Mouse (Mus musculus): ENCODE measurements at regions not wholly inside any gene's neighbourhood (a gene's known extent, or its start where the extent isn't known, plus 50 kb on each side); places are given as distances from the start of the nearest gene placed in this dataset.

- no peak for TF ChIP-seq CTCF (IDR thresholded peaks at IDR 0.05)
- Histone ChIP-seq H3K27ac (ENCODE audit: low read depth, low read length) (peak overlapping the region; percentile 70; the same call in 1 of the 2 replicates), H3K9ac (replicated peaks; ENCODE audit: low read length, poor library complexity, severe bottlenecking) (no peak overlapping the region), H3K4me3 (ENCODE audit: low read depth, low read length) (no peak overlapping the region), H3K4me1 (ENCODE audit: insufficient read depth, low read length) (peaks cover 10% of the 10 kb centered on the region; the same call in 1 of the 2 replicates), H3K9me3 (ENCODE audit: low read length) (no peaks in the 10 kb centered on the region), H3K27me3 (ENCODE audit: insufficient read depth, low read length) (no peaks in the 10 kb centered on the region), H3K4me2 (ENCODE audit: low read depth, low read length, poor library complexity, severe bottlenecking) (no peak overlapping the region), H3K36me3 (ENCODE audit: insufficient read depth, low read length) (peaks cover 6% of the 10 kb centered on the region; the same call in 1 of the 2 replicates)
- no peak for ATAC-seq (ENCODE audit: low FRiP score)
- peak; percentile 22 for DNase-seq (ENCODE audit: low spot score)
- WGBS = 76% methylated on average over 3 of the region's 3 CpGs
Observed at GRCm38 (mm10) chr7:79522046-79522445, 55.9 kb upstream of the Polg start.

- peaks cover 6% of the 10 kb centered on the region; the same call in 1 of the 2 replicates for H3K36me3 ChIP-seq (ENCODE audit: insufficient read depth, low read length)
- H3K27me3 ChIP-seq (ENCODE audit: insufficient read depth, low read length) = no peaks in the 10 kb centered on the region; the same call in 1 of the 2 replicates
- 29% methylated on average over 5 of the region's 5 CpGs for WGBS
- no peak overlapping the region for H3K9ac ChIP-seq (replicated peaks; ENCODE audit: low read length, poor library complexity, severe bottlenecking)
- ATAC-seq (ENCODE audit: low FRiP score) (no peak), DNase-seq (ENCODE audit: low spot score) (peak; percentile 83)
- H3K27ac ChIP-seq (ENCODE audit: low read depth, low read length) = peak overlapping the region; percentile 70; the same call in 1 of the 2 replicates
- no peak overlapping the region for H3K4me3 ChIP-seq (ENCODE audit: low read depth, low read length)
- no peaks in the 10 kb centered on the region for H3K9me3 ChIP-seq (ENCODE audit: low read length)
- TF ChIP-seq CTCF (IDR thresholded peaks at IDR 0.05) = no peak
- no peak overlapping the region for H3K4me2 ChIP-seq (ENCODE audit: low read depth, low read length, poor library complexity, severe bottlenecking)
- H3K4me1 ChIP-seq (ENCODE audit: insufficient read depth, low read length) = peaks cover 10% of the 10 kb centered on the region; the same call in 1 of the 2 replicates
Observed at GRCm38 (mm10) chr7:79521259-79521658, 55.1 kb upstream of the Polg start.

- Histone ChIP-seq H3K4me1 (ENCODE audit: insufficient read depth, low read length) (peaks cover 15% of the 10 kb centered on the region; the same call in 1 of the 2 replicates), H3K4me2 (ENCODE audit: low read depth, low read length, poor library complexity, severe bottlenecking) (no peak overlapping the region)
Observed at GRCm38 (mm10) chr7:79520222-79520710, 54.1 kb upstream of the Polg start.

GRCm38 (mm10) chr7:79518928-79519327, 52.8 kb upstream of the Polg start:
- Histone ChIP-seq H3K27me3 (ENCODE audit: insufficient read depth, low read length) (peaks cover 4% of the 10 kb centered on the region; the same call in 1 of the 2 replicates), H3K4me1 (ENCODE audit: insufficient read depth, low read length) (peaks cover 15% of the 10 kb centered on the region; the same call in 1 of the 2 replicates), H3K9ac (replicated peaks; ENCODE audit: low read length, poor library complexity, severe bottlenecking) (no peak overlapping the region), H3K27ac (ENCODE audit: low read depth, low read length) (peak overlapping the region; percentile 74), H3K4me2 (ENCODE audit: low read depth, low read length, poor library complexity, severe bottlenecking) (no peak overlapping the region; the same call in 1 of the 2 replicates), H3K9me3 (ENCODE audit: low read length) (no peaks in the 10 kb centered on the region), H3K4me3 (ENCODE audit: low read depth, low read length) (no peak overlapping the region), H3K36me3 (ENCODE audit: insufficient read depth, low read length) (peaks cover 6% of the 10 kb centered on the region; the same call in 1 of the 2 replicates)
- WGBS = 48% methylated on average over 7 of the region's 7 CpGs
- no peak for TF ChIP-seq CTCF (IDR thresholded peaks at IDR 0.05)
- DNase-seq (ENCODE audit: low spot score) = peak; percentile 75
- no peak for ATAC-seq (ENCODE audit: low FRiP score)

More at GRCm38 (mm10) chr7:79520222-79520710, 54.1 kb upstream of the Polg start:
- H3K9ac ChIP-seq (replicated peaks; ENCODE audit: low read length, poor library complexity, severe bottlenecking) = peak overlapping the region; percentile 24; the same call in 1 of the 2 replicates
- H3K27ac ChIP-seq (ENCODE audit: low read depth, low read length) = peak overlapping the region; percentile 70
- ATAC-seq (ENCODE audit: low FRiP score) (peak; percentile 27; the same call in 1 of the 2 replicates), DNase-seq (ENCODE audit: low spot score) (peak; percentile 92)
- no peak for TF ChIP-seq CTCF (IDR thresholded peaks at IDR 0.05)
- H3K36me3 ChIP-seq (ENCODE audit: insufficient read depth, low read length) = peaks cover 6% of the 10 kb centered on the region; the same call in 1 of the 2 replicates
- H3K9me3 ChIP-seq (ENCODE audit: low read length) = no peaks in the 10 kb centered on the region
- no peak overlapping the region for H3K4me3 ChIP-seq (ENCODE audit: low read depth, low read length)
- H3K27me3 ChIP-seq (ENCODE audit: insufficient read depth, low read length) = no peaks in the 10 kb centered on the region; the same call in 1 of the 2 replicates
- 23% methylated on average over 2 of the region's 2 CpGs for WGBS

- Histone ChIP-seq H3K27ac (ENCODE audit: low read depth, low read length) (peak overlapping the region; percentile 74), H3K9me3 (ENCODE audit: low read length) (no peaks in the 10 kb centered on the region), H3K4me1 (ENCODE audit: insufficient read depth, low read length) (peaks cover 15% of the 10 kb centered on the region; the same call in 1 of the 2 replicates), H3K4me2 (ENCODE audit: low read depth, low read length, poor library complexity, severe bottlenecking) (no peak overlapping the region), H3K27me3 (ENCODE audit: insufficient read depth, low read length) (peaks cover 4% of the 10 kb centered on the region), H3K36me3 (ENCODE audit: insufficient read depth, low read length) (peaks cover 3% of the 10 kb centered on the region; the same call in 1 of the 2 replicates), H3K4me3 (ENCODE audit: low read depth, low read length) (no peak overlapping the region), H3K9ac (replicated peaks; ENCODE audit: low read length, poor library complexity, severe bottlenecking) (0 out of 2 replicates have a peak overlapping the region, but pooled peaks have one; percentile 19)
- no peak for ATAC-seq (ENCODE audit: low FRiP score)
- no peak for TF ChIP-seq CTCF (IDR thresholded peaks at IDR 0.05)
- 30% methylated on average over 5 of the region's 5 CpGs for WGBS
- DNase-seq (ENCODE audit: low spot score) = peak; percentile 47
Observed at GRCm38 (mm10) chr7:79517581-79518337, 51.6 kb upstream of the Polg start.

Data from midbrain, postnatal 0 days (tissue).